Mouse (Mus musculus) heart, postnatal 10 days (tissue): Measurements from ENCODE around the gene Prpf8. TPM values are rescaled to one million over a fixed set of nuclear protein-coding genes. Genes with fewer than 3 reads are reported as not detected.
"Not testable (repeated sequence)": the region's sequence is repeated elsewhere in the genome, so short reads cannot be mapped to it uniquely, and the experiment has no call there.

Experiments used
- DNase-seq, 2 experiments: peaks; one replicate each; pipeline ENCODE4 v3.0.0; 2021
- intact Hi-C: fragments of 180-260 bp; cut with DNase I; formaldehyde crosslinking; loops from one replicate; pipeline ENCODE4 v1.15.1; 2025
- microRNA-seq, 2 experiments: library from miRNA; unstranded; fragments of <30 nt; microRNA quantifications; one replicate each; pipeline ENCODE4 v1.2.0; 2022
- total RNA-seq, 2 experiments: library from RNA; stranded (reverse); gene quantifications; 2 replicates each; pipeline ENCODE4 v1.2.3; 2021

Gene Prpf8
- total RNA-seq, 2 experiments from 2014 or later: 103 to 109 TPM

DNA sequence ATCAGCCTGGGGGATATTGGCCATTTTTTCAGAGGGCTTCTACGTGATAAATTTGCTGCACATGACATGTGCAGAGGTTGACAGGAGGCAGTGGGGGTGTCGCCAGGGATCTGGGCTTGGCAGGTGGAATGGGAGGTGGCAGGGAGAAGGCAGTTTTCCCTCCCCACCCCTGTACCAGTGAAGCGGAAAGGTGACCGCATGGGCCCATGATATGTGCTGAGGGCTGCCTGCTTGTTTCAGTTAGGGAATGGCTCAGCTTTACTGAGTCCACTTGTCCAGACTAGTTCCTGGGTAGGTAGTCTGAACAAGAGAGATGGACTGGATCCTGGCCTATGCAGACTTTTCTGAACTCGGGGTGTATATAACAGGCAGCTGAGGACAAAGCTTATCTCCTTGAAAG, 64.7 kb downstream of the Prpf8 start:
- DNase-seq: no peak
- intact Hi-C loops: no loop called here

DNA sequence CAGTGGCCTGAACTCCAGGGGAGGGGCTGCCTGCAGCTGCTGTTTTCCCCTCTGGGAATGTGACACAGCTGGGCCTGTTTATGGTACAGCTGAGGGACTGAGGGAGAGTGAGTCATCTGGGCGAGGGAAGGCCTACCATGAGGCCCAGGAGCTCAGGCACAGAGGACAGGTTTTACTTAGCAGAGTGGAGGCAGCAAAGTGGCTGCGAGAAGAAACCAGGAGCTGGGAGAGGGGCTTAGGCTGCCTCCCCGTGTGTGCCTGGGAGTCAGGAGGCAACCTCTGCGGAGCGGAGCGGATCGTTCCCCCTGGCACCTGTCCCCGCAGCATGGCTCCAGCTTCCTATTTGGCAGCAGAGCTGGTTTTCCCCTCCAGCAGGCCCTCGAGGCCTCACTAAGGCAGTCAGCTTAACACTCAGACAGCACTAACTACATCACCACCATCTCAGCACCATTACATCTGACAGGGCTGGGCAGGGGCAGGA, 65.4 kb downstream of the Prpf8 start:
- intact Hi-C loops: loop anchor here (2.0 kb wide), 1 partner anchor 21 kb away; no protein-coding TSS in a partner anchor
- DNase-seq: peak; percentile 75 to 77

DNA sequence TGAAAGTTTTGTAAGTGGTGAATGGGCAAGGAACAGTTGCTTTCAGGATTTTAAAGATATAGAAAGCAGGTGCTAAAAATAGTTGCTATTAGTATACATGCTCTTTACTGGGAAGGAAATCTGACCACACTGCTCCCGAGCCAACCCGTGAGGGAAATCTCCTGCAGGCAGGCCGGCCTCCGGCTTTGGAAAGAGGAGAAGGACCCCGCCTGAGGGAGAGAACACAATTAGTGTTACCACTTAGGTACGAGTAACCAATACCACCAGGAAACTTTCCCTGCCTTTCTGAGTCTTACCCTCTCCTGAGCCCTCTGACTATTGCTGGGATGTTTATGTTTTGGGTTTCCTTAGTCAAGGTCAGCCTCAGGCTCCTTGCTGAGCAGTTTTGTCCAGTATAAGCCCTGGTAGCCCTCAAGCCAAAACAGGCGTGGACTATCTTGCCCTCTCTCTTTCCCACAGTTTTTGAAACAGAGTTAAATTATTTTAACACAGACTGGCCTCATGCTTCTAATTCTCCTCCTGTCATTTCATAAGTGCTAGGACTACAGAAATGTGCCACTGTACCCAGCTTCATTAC, 66.4 kb downstream of the Prpf8 start:
- intact Hi-C loops: loop anchor here (2.0 kb wide), 1 partner anchor 20 kb away; no protein-coding TSS in a partner anchor
- DNase-seq: no peak

DNA sequence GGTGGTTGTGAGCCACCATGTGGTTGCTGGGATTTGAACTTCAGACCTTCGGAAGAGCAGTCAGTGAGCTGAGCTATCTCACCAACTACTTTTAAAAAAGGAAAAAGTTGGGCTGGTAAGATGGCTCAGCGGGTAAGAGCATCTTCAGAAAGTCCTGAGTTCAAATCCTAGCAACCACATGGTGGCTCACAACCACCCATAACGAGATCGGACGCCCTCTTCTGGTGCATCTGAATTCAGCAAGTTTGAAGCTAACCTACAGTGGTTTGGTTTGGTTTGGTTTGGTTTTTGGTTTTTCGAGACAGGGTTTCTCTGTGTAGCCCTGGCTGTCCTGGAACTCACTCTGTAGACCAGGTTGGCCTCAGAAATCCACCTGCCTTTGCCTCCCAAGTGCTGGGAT, 69.4 kb downstream of the Prpf8 start:
- intact Hi-C loops, DNase-seq: not testable (repeated sequence)

DNA sequence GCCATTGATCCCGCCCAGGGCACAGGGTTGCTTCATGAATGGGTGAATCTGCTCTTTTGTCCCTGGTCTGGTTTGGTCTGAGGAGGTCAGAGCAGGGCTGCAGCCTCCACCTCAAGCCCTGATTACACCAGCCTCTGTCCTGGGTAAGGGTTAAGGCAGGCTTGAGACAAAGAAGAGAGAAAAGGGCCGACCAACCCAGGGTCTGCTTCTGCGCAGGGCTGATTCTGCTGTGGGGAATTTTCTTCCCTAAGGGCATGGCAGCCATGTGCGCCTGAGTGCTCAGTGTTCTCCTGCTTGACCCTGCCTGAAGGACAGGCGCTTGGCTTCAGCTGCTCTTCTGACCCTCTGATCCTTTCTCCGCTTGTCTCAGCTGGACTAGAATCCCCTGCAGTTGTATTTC, 70.5 kb downstream of the Prpf8 start:
- DNase-seq: no peak
- intact Hi-C loops: no loop called here

DNA sequence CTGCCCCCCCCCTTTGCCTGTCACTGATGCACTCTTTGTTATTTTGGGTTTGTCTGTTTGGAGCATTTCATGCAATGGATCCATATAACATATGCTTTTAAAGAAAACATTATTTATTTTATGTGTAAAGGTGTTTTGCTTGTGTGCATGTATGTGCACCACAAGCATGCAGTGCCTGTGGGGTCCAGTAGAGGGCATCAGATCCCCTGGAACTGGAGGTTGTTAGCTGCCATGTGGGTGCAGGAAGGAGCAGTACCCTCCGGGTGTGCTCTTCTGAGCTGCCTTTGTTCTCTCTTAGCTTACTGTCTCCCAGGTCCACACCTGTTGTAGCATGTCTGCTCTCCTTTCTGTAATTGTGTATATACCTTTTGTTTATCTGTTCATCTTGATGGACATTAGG, 71.5 kb downstream of the Prpf8 start:
- intact Hi-C loops: no loop called here
- no peak for DNase-seq

Small RNAs within 50 kb of the gene (microRNA-seq; reads per million reads assigned to microRNA genes)
- gene Mir22 (7,292 to 13,124 reads per million in 2 experiments), gene Mir3971 (0 reads per million in 2 experiments)

Other genes with a start within 250 kb of the Prpf8 start
- 10 to 100 TPM; 82.4 to 90.0 TPM for gene Rpa1, start 138.5 kb upstream of the Prpf8 start, total RNA-seq
- 1 to 10 TPM; 4.9 to 7.4 TPM for gene Smyd4, start 138.4 kb upstream of the Prpf8 start, total RNA-seq
- 10 to 100 TPM; 23.6 to 29.0 TPM for gene Serpinf1, start 64.1 kb upstream of the Prpf8 start, total RNA-seq
- not detected for gene Serpinf2, start 47.2 kb upstream of the Prpf8 start, total RNA-seq
- 1 to 10 TPM; 7.8 to 8.3 TPM for gene Wdr81, start 32.1 kb upstream of the Prpf8 start, total RNA-seq
- gene Tlcd2, start 25.1 kb upstream of the Prpf8 start, total RNA-seq: 1 to 10 TPM; 8.1 to 9.3 TPM
- 10 to 100 TPM; 32.2 to 34.5 TPM for gene Rilp, start 23.3 kb downstream of the Prpf8 start, total RNA-seq
- 10 to 100 TPM; 15.9 to 17.8 TPM for gene Scarf1, start 26.7 kb downstream of the Prpf8 start, total RNA-seq
- 10 to 100 TPM; 14.2 to 17.3 TPM for gene Slc43a2, start 44.9 kb downstream of the Prpf8 start, total RNA-seq
- 100 to 1,000 TPM; 146 to 150 TPM for gene Pitpna, start 101.3 kb downstream of the Prpf8 start, total RNA-seq
- gene Inpp5k, start 144.2 kb downstream of the Prpf8 start, total RNA-seq: 10 to 100 TPM; 35.4 to 37.3 TPM
- gene Myo1c, start 163.7 kb downstream of the Prpf8 start, total RNA-seq: 100 to 1,000 TPM; 151 to 153 TPM
- gene Crk, start 192.4 kb downstream of the Prpf8 start, total RNA-seq: 100 to 1,000 TPM; 108 to 112 TPM
- 100 to 1,000 TPM; 738 to 749 TPM for gene Ywhae, start 246.1 kb downstream of the Prpf8 start, total RNA-seq